Mouse (Mus musculus): Measurements from ENCODE around the gene Dtnb.

- TF ChIP-seq POLR2A (IDR thresholded peaks at IDR 0.05; ENCODE audit: borderline replicate concordance, low read depth, low read length) (no peak), CTCF (IDR thresholded peaks at IDR 0.05; ENCODE audit: low read depth, low read length) (no peak)
These were observed 91.2 kb downstream of the Dtnb start for GRCm38 (mm10) chr12:3663386-3663785.

Data from bone marrow macrophage, adult 2 months (primary cell).